Comparison of ENCODE assay signal across 8 mouse cellular contexts in the genomic region with DNA sequence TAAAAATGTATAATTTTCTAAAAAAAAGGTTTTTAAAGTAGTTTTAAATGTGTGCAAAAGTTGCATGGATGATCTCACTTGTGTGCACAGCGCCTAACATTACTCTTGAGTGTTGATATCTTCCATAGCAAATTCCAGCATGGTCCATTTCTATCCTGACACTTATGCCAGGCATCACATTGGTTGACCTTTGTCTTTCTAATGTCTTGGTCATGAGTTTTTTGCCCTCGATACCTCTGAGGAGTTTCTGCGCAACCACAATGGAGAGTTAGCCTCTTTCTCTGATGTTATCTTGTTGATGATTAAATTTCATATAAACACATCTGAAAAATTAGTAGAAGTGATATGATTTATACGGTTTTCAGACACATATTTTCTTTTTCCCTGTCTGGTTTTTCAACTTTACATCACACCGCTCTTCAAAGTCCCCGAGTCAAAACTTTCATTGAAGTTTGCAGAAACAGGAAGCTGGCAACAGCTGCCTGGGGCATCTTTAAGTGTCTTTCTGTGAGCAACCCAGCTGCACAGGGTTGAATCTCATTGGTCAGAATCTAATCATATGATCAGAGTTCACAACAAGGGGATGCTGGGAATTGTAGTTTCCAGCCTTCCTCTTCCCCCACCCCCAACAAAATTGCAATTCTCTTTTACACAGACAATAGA.
A peak's percentile ranks its signal among the peaks of the same experiment; 100 is the strongest.
DNase-seq lines count a peak whose midpoint lies in the region; ATAC-seq and TF ChIP-seq lines count a peak whose summit lies in the region.

No protein-coding gene starts in this region.

- TF ChIP-seq POLR2A in kidney, adult 2 months (IDR thresholded peaks at IDR 0.05; ENCODE audit: low read depth, low read length): no peak
- TF ChIP-seq POLR2A in CH12.LX (IDR thresholded peaks at IDR 0.05; ENCODE audit: low read depth, low read length): no peak

- in situ Hi-C loops in CH12.LX (cut with MboI; ENCODE audit: low pct_ligation_motif_present, low pct_unique_long_range_greater_than_20kb, low sequenced_read_pairs): no loop called here

- intact Hi-C loops in gastrocnemius, adult 2 months (cut with DNase I): no loop called here

- H3K4me1 ChIP-seq in kidney, adult 2 months (ENCODE audit: control insufficient read depth, insufficient read depth, low read length): no peaks in the 10 kb centered on the region
- peaks cover 0 to 5% of the 10 kb centered on the region in 2 experiments; a peak in 2 of 4 replicates for H3K4me1 ChIP-seq in CH12.LX (ENCODE audit: control insufficient read depth in 1 of 2, insufficient read depth in 2 of 2)
- H3K4me1 ChIP-seq in forebrain, embryonic 11.5 days (replicated peaks; ENCODE audit: control insufficient read depth, insufficient read depth, low read length): no peaks in the 10 kb centered on the region
- H3K4me1 ChIP-seq in limb, embryonic 12.5 days (replicated peaks): peaks cover 17% of the 10 kb centered on the region

- no peak for TF ChIP-seq RAD21 in CH12.LX (IDR thresholded peaks at IDR 0.05; ENCODE audit: low read depth, low read length)

- 73% methylated on average over 6 of the region's 6 CpGs for WGBS in kidney, adult 2 months
- 74% methylated on average over 6 of the region's 6 CpGs for WGBS in forebrain, embryonic 11.5 days
- WGBS in limb, embryonic 12.5 days: 52% methylated on average over 6 of the region's 6 CpGs

- H3K9me3 ChIP-seq in CH12.LX (replicated peaks; ENCODE audit: low read length): no peaks in the 10 kb centered on the region
- no peaks in the 10 kb centered on the region for H3K9me3 ChIP-seq in forebrain, embryonic 11.5 days (ENCODE audit: control insufficient read depth, low read length)
- no peaks in the 10 kb centered on the region for H3K9me3 ChIP-seq in limb, embryonic 12.5 days

- no peak for TF ChIP-seq CTCF in kidney, adult 2 months (conservative IDR thresholded peaks at IDR 0.05; ENCODE audit: insufficient read depth, insufficient read length, low read depth, low read length)
- TF ChIP-seq CTCF in CH12.LX (conservative IDR thresholded peaks at IDR 0.05 in 1 of 2, IDR thresholded peaks at IDR 0.05 in 1 of 2; ENCODE audit: low read depth in 2 of 2, low read length in 2 of 2): no peak
- no peak for TF ChIP-seq CTCF in gastrocnemius, adult 2 months (IDR thresholded peaks at IDR 0.05)

- H3K79me2 ChIP-seq in CH12.LX (replicated peaks; ENCODE audit: control insufficient read depth, extremely low read depth, insufficient read depth, poor library complexity, severe bottlenecking): no peaks in the 10 kb centered on the region

- H3K36me3 ChIP-seq in kidney, adult 2 months (ENCODE audit: control insufficient read depth, insufficient read depth, low read length): no peaks in the 10 kb centered on the region
- H3K36me3 ChIP-seq in CH12.LX (replicated peaks in 1 of 2; ENCODE audit: control insufficient read depth in 1 of 2, insufficient read depth in 1 of 2, low read length in 1 of 2): no peaks in the 10 kb centered on the region
- H3K36me3 ChIP-seq in forebrain, embryonic 11.5 days (ENCODE audit: control insufficient read depth, insufficient read depth, low read length): no peaks in the 10 kb centered on the region
- no peaks in the 10 kb centered on the region for H3K36me3 ChIP-seq in limb, embryonic 12.5 days

- peak; percentile 95 for ATAC-seq in forebrain, embryonic 11.5 days (replicated peaks; ENCODE audit: low FRiP score)
- ATAC-seq in limb, embryonic 12.5 days (ENCODE audit: insufficient number of reproducible peaks, insufficient read depth, low FRiP score, low TSS enrichment, low read depth): no peak

- 0 out of 2 replicates have a peak overlapping the region, but pooled peaks have one; percentile 57 for H3K4me2 ChIP-seq in CH12.LX (ENCODE audit: insufficient read depth, low read depth, poor library complexity, severe bottlenecking)
- no peak overlapping the region for H3K4me2 ChIP-seq in forebrain, embryonic 11.5 days (ENCODE audit: low read depth, low read length, severe bottlenecking)
- H3K4me2 ChIP-seq in limb, embryonic 12.5 days: peak overlapping the region; percentile 40

- peak; percentile 44; the same call in 1 of the 2 replicates for TF ChIP-seq EP300 in CH12.LX (IDR thresholded peaks at IDR 0.05; ENCODE audit: low read length)

- dilution Hi-C loops in CH12.LX (cut with MboI; ENCODE audit: extremely low pct_ligation_motif_present, extremely low pct_unique_long_range_greater_than_20kb, low sequenced_read_pairs): no loop called here

- no peak overlapping the region for H3K9ac ChIP-seq in CH12.LX (ENCODE audit: insufficient read depth, low read depth)
- H3K9ac ChIP-seq in forebrain, embryonic 11.5 days (ENCODE audit: low read length): no peak overlapping the region
- H3K9ac ChIP-seq in limb, embryonic 12.5 days (replicated peaks): no peak overlapping the region

- no peak overlapping the region for H3K27ac ChIP-seq in kidney, adult 2 months (ENCODE audit: insufficient read depth, low read depth, low read length)
- H3K27ac ChIP-seq in CH12.LX (ENCODE audit: insufficient read depth, low read depth): no peak overlapping the region
- H3K27ac ChIP-seq in forebrain, embryonic 11.5 days (ENCODE audit: low read depth, low read length): no peak overlapping the region
- H3K27ac ChIP-seq in limb, embryonic 12.5 days: no peak overlapping the region
- no peak overlapping the region for H3K27ac ChIP-seq in gastrocnemius, adult 2 months

- H3K27me3 ChIP-seq in kidney, adult 2 months (replicated peaks; ENCODE audit: control insufficient read depth, insufficient read depth, low read length): no peaks in the 10 kb centered on the region; the same call in 1 of the 2 replicates
- no peaks in the 10 kb centered on the region for H3K27me3 ChIP-seq in CH12.LX (replicated peaks)
- H3K27me3 ChIP-seq in forebrain, embryonic 11.5 days (ENCODE audit: control insufficient read depth, insufficient read depth, low read length): no peaks in the 10 kb centered on the region
- no peaks in the 10 kb centered on the region; the same call in 1 of the 2 replicates for H3K27me3 ChIP-seq in limb, embryonic 12.5 days

- peak; percentile 7 for DNase-seq in kidney, adult 2 months
- no peak for DNase-seq in kidney, adult 8-10 months
- DNase-seq in CH12.LX (ENCODE audit: extremely low read depth): peak; percentile 86
- no peak for DNase-seq in forebrain, embryonic 11.5 days (ENCODE audit: low spot score)
- DNase-seq in telencephalon, adult 2 months (ENCODE audit: low read depth, low spot score): peak; percentile 36
- no peak for DNase-seq in spleen, adult 12 weeks (ENCODE audit: low spot score)
- no peak for DNase-seq in gastrocnemius, adult 2 months

- H3K4me3 ChIP-seq in kidney, adult 2 months (ENCODE audit: insufficient read depth, low read depth, low read length): no peak overlapping the region
- H3K4me3 ChIP-seq in CH12.LX (replicated peaks in 1 of 3; ENCODE audit: low read depth in 2 of 3, low read length in 2 of 3, poor library complexity in 1 of 3): no peak overlapping the region
- no peak overlapping the region for H3K4me3 ChIP-seq in forebrain, embryonic 11.5 days (ENCODE audit: low read depth, low read length)
- no peak overlapping the region for H3K4me3 ChIP-seq in limb, embryonic 12.5 days (replicated peaks)
- H3K4me3 ChIP-seq in gastrocnemius, adult 2 months: no peak overlapping the region

TF ChIP-seq in CH12.LX, 34 proteins besides CTCF, POLR2A, EP300 and RAD21 (continues in another document):
- TF ChIP-seq UBTF (IDR thresholded peaks at IDR 0.05; ENCODE audit: low read depth, low read length) (no peak), MEF2A (IDR thresholded peaks at IDR 0.05; ENCODE audit: borderline replicate concordance, low read depth, low read length) (no peak), MAZ (IDR thresholded peaks at IDR 0.05; ENCODE audit: low read depth, low read length) (no peak), USF2 (conservative IDR thresholded peaks at IDR 0.05; ENCODE audit: low read depth, low read length) (peak; percentile 93), MYC (IDR thresholded peaks at IDR 0.05; ENCODE audit: low read depth, low read length) (0 out of 2 replicates have a peak, but pooled peaks have one; percentile 13), SMC3 (IDR thresholded peaks at IDR 0.05; ENCODE audit: low read depth, low read length) (no peak), JUND (conservative IDR thresholded peaks at IDR 0.05; ENCODE audit: low read depth, low read length) (0 out of 2 replicates have a peak, but pooled peaks have one; percentile 20), KAT2A (IDR thresholded peaks at IDR 0.05; ENCODE audit: insufficient replicate concordance, low read length) (peak; percentile 96; the same call in 1 of the 2 replicates), TCF12 (IDR thresholded peaks at IDR 0.05; ENCODE audit: low read depth, low read length) (peak; percentile 57; the same call in 1 of the 2 replicates), BHLHE40 (IDR thresholded peaks at IDR 0.05; ENCODE audit: low read depth, low read length) (no peak), CHD2 (IDR thresholded peaks at IDR 0.05; ENCODE audit: low read length) (peak; percentile 95), SIN3A (IDR thresholded peaks at IDR 0.05; ENCODE audit: low read length) (peak; percentile 90), ELF1 (IDR thresholded peaks at IDR 0.05; ENCODE audit: low read depth, low read length) (peak; percentile 89), ETS1 (conservative IDR thresholded peaks at IDR 0.05; ENCODE audit: low read depth, low read length) (peak; percentile 51; the same call in 1 of the 2 replicates), TBP (conservative IDR thresholded peaks at IDR 0.05; ENCODE audit: low read depth, low read length) (peak; percentile 73), HCFC1 (IDR thresholded peaks at IDR 0.05; ENCODE audit: low read depth, low read length) (peak; percentile 100), JUN (IDR thresholded peaks at IDR 0.05; ENCODE audit: insufficient read depth, low read depth, low read length) (no peak), POLR2AphosphoS2 (IDR thresholded peaks at IDR 0.05; ENCODE audit: low read depth, low read length) (no peak), ZC3H11A (IDR thresholded peaks at IDR 0.05; ENCODE audit: low read depth, low read length) (no peak), NELFE (IDR thresholded peaks at IDR 0.05; ENCODE audit: low read depth, low read length) (0 out of 2 replicates have a peak, but pooled peaks have one; percentile 23), ZKSCAN1 (IDR thresholded peaks at IDR 0.05; ENCODE audit: borderline replicate concordance, low read depth, low read length) (no peak), MAFK (IDR thresholded peaks at IDR 0.05; ENCODE audit: insufficient replicate concordance, low read length) (no peak), MAX (IDR thresholded peaks at IDR 0.05; ENCODE audit: low read length) (0 out of 2 replicates have a peak, but pooled peaks have one; percentile 44), CHD1 (IDR thresholded peaks at IDR 0.05; ENCODE audit: low read depth, low read length) (no peak), RCOR1 (conservative IDR thresholded peaks at IDR 0.05; ENCODE audit: low read depth, low read length) (no peak), NRF1 (IDR thresholded peaks at IDR 0.05; ENCODE audit: low read depth, low read length) (peak; percentile 62), IRF4 (IDR thresholded peaks at IDR 0.05; ENCODE audit: low read depth, low read length) (peak; percentile 41)

Comparison
In these comparisons a context has a peak if more than half of its experiments do, and no peak if none do; other contexts are left out.
1. DNase-seq: peak in kidney, adult 2 months (single experiment), CH12.LX (single experiment) and telencephalon, adult 2 months (single experiment); none in kidney, adult 8-10 months (0 of 2), forebrain, embryonic 11.5 days (single experiment), spleen, adult 12 weeks (single experiment) and gastrocnemius, adult 2 months (single experiment).